Mouse (Mus musculus): ENCODE measurements at regions not wholly inside any gene's neighbourhood (a gene's known extent, or its start where the extent isn't known, plus 50 kb on each side); places are given as distances from the start of the nearest gene placed in this dataset.

- no peak overlapping the region for H3K4me3 ChIP-seq (ENCODE audit: low read depth, low read length)
- no peak for TF ChIP-seq POLR2A (IDR thresholded peaks at IDR 0.05; ENCODE audit: insufficient read depth, low read length)
- TF ChIP-seq CTCF (IDR thresholded peaks at IDR 0.05; ENCODE audit: low read depth, low read length): no peak
- no peaks in the 10 kb centered on the region for H3K27me3 ChIP-seq (ENCODE audit: control insufficient read depth, insufficient read depth, low read length, poor library complexity, severe bottlenecking)
- no peaks in the 10 kb centered on the region for H3K36me3 ChIP-seq (ENCODE audit: control insufficient read depth, insufficient read depth, low read length, poor library complexity, severe bottlenecking)
- H3K27ac ChIP-seq (ENCODE audit: insufficient read depth, low read length): no peak overlapping the region
- no peaks in the 10 kb centered on the region for H3K4me1 ChIP-seq (ENCODE audit: control insufficient read depth, insufficient read depth, low read length)
- no peaks in the 10 kb centered on the region for H3K9me3 ChIP-seq (replicated peaks; ENCODE audit: control insufficient read depth, insufficient read depth, low read length, poor library complexity, severe bottlenecking)
- no peak overlapping the region for H3K9ac ChIP-seq (ENCODE audit: low read depth, poor library complexity, severe bottlenecking)
Observed at GRCm38 (mm10) chr13:115187356-115187755, 85.6 kb upstream of the Itga1 start.

GRCm38 (mm10) chr13:115182211-115182870, 80.6 kb upstream of the Itga1 start:
- H3K27me3 ChIP-seq (ENCODE audit: control insufficient read depth, insufficient read depth, low read length, poor library complexity, severe bottlenecking): no peaks in the 10 kb centered on the region
- H3K4me3 ChIP-seq (ENCODE audit: low read depth, low read length): no peak overlapping the region
- no peak for TF ChIP-seq CTCF (IDR thresholded peaks at IDR 0.05; ENCODE audit: low read depth, low read length)
- no peak for TF ChIP-seq POLR2A (IDR thresholded peaks at IDR 0.05; ENCODE audit: insufficient read depth, low read length)
- TF ChIP-seq EP300 (IDR thresholded peaks at IDR 0.05; ENCODE audit: insufficient read depth, low read depth, low read length): no peak

DNA sequence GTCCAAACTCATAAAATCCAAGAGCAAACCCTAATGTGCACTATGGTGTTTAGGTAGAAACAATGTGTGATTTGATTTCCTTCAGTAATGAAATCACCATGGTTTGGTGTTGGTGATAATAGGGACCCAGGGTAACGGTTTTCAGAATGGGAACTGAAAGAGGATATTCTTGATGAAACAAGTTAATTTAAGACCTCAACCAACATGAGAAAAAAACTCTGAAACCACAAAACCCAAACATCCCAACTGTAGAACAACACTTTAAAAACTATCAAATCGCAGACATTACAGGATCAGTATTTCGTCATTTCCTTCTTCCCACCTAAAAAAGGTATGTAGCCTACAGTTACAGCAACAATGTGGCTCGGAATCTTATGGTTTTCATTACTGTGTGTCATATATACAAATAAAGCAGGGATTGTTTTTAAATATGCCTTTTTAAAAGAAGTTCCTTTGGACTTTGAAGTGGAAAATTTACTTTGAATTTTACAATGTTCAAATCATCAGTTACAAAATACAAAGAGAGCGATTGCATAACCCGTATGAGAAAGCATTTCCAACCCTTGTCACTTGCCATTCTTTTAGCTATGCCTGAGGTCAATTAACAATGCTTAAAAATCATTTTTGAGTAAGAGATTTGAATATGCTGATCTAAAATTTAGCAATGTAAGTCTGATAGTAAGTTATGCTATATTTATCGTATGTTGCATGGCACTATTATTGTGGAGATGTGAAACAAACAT, 76.6 kb upstream of the Itga1 start:
- no peaks in the 10 kb centered on the region; the same call in 1 of the 2 replicates for H3K9me3 ChIP-seq (replicated peaks; ENCODE audit: control insufficient read depth, insufficient read depth, low read length, poor library complexity, severe bottlenecking)
- no peaks in the 10 kb centered on the region for H3K36me3 ChIP-seq (ENCODE audit: control insufficient read depth, insufficient read depth, low read length, poor library complexity, severe bottlenecking)
- H3K4me1 ChIP-seq (ENCODE audit: control insufficient read depth, insufficient read depth, low read length): no peaks in the 10 kb centered on the region
- TF ChIP-seq POLR2A (IDR thresholded peaks at IDR 0.05; ENCODE audit: insufficient read depth, low read length) (no peak), CTCF (IDR thresholded peaks at IDR 0.05; ENCODE audit: low read depth, low read length) (no peak), EP300 (IDR thresholded peaks at IDR 0.05; ENCODE audit: insufficient read depth, low read depth, low read length) (no peak)
- no peak overlapping the region for H3K27ac ChIP-seq (ENCODE audit: insufficient read depth, low read length)
- H3K4me3 ChIP-seq (ENCODE audit: low read depth, low read length): no peak overlapping the region
- no peak overlapping the region for H3K9ac ChIP-seq (ENCODE audit: low read depth, poor library complexity, severe bottlenecking)
- no peaks in the 10 kb centered on the region for H3K27me3 ChIP-seq (ENCODE audit: control insufficient read depth, insufficient read depth, low read length, poor library complexity, severe bottlenecking)

More at GRCm38 (mm10) chr13:115182211-115182870, 80.6 kb upstream of the Itga1 start:
- Histone ChIP-seq H3K36me3 (ENCODE audit: control insufficient read depth, insufficient read depth, low read length, poor library complexity, severe bottlenecking) (no peaks in the 10 kb centered on the region), H3K4me1 (ENCODE audit: control insufficient read depth, insufficient read depth, low read length) (no peaks in the 10 kb centered on the region), H3K27ac (ENCODE audit: insufficient read depth, low read length) (no peak overlapping the region), H3K9me3 (replicated peaks; ENCODE audit: control insufficient read depth, insufficient read depth, low read length, poor library complexity, severe bottlenecking) (no peaks in the 10 kb centered on the region; the same call in 1 of the 2 replicates), H3K9ac (ENCODE audit: low read depth, poor library complexity, severe bottlenecking) (no peak overlapping the region)

DNA sequence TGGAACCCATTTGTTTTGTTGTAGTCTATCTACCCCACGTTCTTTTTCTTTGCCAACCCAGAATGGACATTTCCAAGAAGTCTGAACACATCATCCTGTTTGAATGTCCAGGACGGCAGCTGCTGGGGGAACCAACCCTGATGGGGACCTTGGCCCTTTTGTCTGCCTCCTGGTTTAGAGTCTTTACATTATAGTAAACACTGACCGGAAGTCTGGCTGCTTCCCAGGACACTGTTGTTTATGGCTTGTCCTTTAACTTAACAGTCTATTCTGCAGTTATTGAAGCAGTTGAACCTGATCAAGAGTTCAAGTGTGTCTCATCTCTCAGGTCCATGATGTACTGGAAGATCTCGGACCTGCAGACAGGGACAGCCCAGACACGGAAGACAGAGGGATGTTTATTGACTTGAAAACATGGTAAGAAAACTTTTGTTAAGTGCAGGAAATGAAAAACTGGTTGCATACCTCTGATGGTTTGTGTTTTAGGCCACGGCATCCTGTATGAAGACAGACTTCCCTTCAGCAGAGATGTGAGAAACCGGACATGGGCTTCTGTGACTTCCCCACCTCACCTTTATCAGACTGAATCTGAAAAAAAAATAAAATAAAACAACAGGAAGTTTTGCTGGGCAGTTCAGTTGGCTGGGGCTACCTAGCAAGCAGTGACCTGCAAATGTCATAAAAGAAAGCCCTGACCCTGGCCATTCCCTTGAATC, 69.7 kb upstream of the Itga1 start:
- H3K36me3 ChIP-seq (ENCODE audit: control insufficient read depth, insufficient read depth, low read length, poor library complexity, severe bottlenecking): no peaks in the 10 kb centered on the region
- no peaks in the 10 kb centered on the region for H3K4me1 ChIP-seq (ENCODE audit: control insufficient read depth, insufficient read depth, low read length)
- H3K27ac ChIP-seq (ENCODE audit: insufficient read depth, low read length): no peak overlapping the region
- no peaks in the 10 kb centered on the region for H3K9me3 ChIP-seq (replicated peaks; ENCODE audit: control insufficient read depth, insufficient read depth, low read length, poor library complexity, severe bottlenecking)
- H3K4me3 ChIP-seq (ENCODE audit: low read depth, low read length): no peak overlapping the region
- TF ChIP-seq POLR2A (IDR thresholded peaks at IDR 0.05; ENCODE audit: insufficient read depth, low read length): no peak
- TF ChIP-seq EP300 (IDR thresholded peaks at IDR 0.05; ENCODE audit: insufficient read depth, low read depth, low read length): no peak
- TF ChIP-seq CTCF (IDR thresholded peaks at IDR 0.05; ENCODE audit: low read depth, low read length): no peak
- H3K27me3 ChIP-seq (ENCODE audit: control insufficient read depth, insufficient read depth, low read length, poor library complexity, severe bottlenecking): no peaks in the 10 kb centered on the region
- no peak overlapping the region for H3K9ac ChIP-seq (ENCODE audit: low read depth, poor library complexity, severe bottlenecking)

GRCm38 (mm10) chr13:115165981-115166380, 64.2 kb upstream of the Itga1 start:
- TF ChIP-seq CTCF (IDR thresholded peaks at IDR 0.05; ENCODE audit: low read depth, low read length) (no peak), EP300 (IDR thresholded peaks at IDR 0.05; ENCODE audit: insufficient read depth, low read depth, low read length) (no peak), POLR2A (IDR thresholded peaks at IDR 0.05; ENCODE audit: insufficient read depth, low read length) (no peak)
- Histone ChIP-seq H3K9me3 (replicated peaks; ENCODE audit: control insufficient read depth, insufficient read depth, low read length, poor library complexity, severe bottlenecking) (no peaks in the 10 kb centered on the region; the same call in 1 of the 2 replicates), H3K36me3 (ENCODE audit: control insufficient read depth, insufficient read depth, low read length, poor library complexity, severe bottlenecking) (no peaks in the 10 kb centered on the region), H3K27me3 (ENCODE audit: control insufficient read depth, insufficient read depth, low read length, poor library complexity, severe bottlenecking) (no peaks in the 10 kb centered on the region; the same call in 1 of the 2 replicates), H3K9ac (ENCODE audit: low read depth, poor library complexity, severe bottlenecking) (no peak overlapping the region), H3K4me3 (ENCODE audit: low read depth, low read length) (no peak overlapping the region), H3K4me1 (ENCODE audit: control insufficient read depth, insufficient read depth, low read length) (no peaks in the 10 kb centered on the region), H3K27ac (ENCODE audit: insufficient read depth, low read length) (no peak overlapping the region)

Measured in ES-Bruce4 (cell line).